Mouse (Mus musculus): ENCODE measurements around the gene Ank2. TPM values are rescaled to one million over a fixed set of nuclear protein-coding genes. Genes with fewer than 3 reads are reported as not detected.
"Not testable (repeated sequence)": the region's sequence is repeated elsewhere in the genome, so short reads cannot be mapped to it uniquely, and the experiment has no call there.

The Ank2 gene
- polyA plus RNA-seq, 1 experiment from 2014 or later = 0.46 TPM

DNA sequence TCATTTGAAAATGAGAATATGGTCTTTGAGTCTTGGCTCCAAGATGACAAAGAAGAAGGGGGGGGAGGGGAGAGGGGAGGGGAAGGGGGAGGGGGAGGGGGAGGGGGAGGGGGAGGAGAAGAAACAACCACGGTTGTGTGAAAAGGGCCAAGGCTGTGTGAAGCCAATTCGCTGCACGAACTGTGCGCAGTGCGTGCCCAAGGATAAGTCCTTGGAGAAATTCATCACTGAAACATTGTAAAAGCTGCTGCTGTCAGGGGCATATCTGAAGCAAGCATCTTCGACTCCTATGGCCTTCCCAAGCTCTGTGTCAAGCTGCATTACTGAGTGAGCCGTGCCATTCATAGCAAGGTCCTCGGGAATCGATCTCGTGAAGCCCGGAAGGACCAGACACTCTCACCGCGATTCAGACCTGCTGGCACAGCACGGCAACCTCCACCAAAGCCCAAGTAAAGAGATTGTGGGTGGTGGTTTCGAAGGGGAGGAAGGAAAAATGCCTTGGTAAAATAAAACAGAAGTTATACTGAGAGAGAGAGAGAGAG, 13.7 kb upstream of the Ank2 start:
- Histone ChIP-seq H3K27ac (no peak overlapping the region), H3K4me3 (ENCODE audit: inconsistent target) (no peak overlapping the region), H3K36me3 (ENCODE audit: inconsistent target) (no peaks in the 10 kb centered on the region), H3K79me2 (ENCODE audit: inconsistent target) (no peaks in the 10 kb centered on the region)
- 80% methylated on average over 14 of the region's 15 CpGs for whole genome bisulfite sequencing (ENCODE audit: missing documents)

DNA sequence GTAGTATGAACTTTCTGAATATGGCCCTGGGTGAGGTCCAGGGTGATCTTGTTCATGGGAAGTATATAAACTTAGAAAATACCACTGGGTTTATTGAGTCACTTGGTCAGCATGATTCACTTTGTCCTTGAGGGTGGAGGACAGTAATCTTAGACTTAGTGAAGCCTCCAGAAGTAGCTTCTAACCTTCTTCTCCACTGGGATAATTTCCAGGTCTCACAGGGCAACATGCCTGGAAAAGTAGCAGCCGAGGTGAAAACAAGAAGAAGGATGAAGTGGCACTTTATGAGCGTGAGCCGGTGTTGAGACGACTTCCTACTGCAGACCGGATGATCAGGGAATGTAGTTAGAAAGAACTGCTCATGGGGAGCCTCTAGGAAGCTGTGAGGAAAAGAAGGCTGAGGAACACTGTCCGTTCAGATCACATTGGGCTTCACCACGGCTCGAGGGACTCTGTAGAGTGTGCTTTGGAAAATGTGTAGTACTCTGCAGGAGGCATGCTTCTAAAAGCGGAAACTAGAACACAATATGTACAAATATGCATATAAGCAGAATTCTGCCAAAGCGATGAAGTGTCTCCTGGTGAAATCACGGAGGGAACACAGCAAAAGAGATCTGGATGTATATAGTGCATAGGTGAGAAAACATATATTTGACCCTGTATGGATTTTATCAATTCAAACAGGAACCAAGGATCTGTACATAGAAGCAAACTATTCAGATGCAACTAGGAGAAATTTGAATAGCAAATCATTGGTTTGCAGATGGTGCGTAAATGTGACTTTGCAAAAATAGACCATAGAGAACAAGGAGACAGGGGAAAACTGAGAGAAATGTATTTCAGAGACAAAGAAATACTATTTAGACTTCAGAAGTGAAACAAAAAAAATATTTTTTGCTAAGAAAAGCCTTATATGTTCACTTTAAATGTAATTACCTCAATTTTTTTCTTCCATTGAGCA, 12.9 kb upstream of the Ank2 start:
- no peaks in the 10 kb centered on the region for H3K79me2 ChIP-seq (ENCODE audit: inconsistent target)
- no peak overlapping the region for H3K4me3 ChIP-seq (ENCODE audit: inconsistent target)
- WGBS (ENCODE audit: missing documents) = 87% methylated on average over 12 of the region's 12 CpGs
- no peak overlapping the region for H3K27ac ChIP-seq
- no peaks in the 10 kb centered on the region for H3K36me3 ChIP-seq (ENCODE audit: inconsistent target)

DNA sequence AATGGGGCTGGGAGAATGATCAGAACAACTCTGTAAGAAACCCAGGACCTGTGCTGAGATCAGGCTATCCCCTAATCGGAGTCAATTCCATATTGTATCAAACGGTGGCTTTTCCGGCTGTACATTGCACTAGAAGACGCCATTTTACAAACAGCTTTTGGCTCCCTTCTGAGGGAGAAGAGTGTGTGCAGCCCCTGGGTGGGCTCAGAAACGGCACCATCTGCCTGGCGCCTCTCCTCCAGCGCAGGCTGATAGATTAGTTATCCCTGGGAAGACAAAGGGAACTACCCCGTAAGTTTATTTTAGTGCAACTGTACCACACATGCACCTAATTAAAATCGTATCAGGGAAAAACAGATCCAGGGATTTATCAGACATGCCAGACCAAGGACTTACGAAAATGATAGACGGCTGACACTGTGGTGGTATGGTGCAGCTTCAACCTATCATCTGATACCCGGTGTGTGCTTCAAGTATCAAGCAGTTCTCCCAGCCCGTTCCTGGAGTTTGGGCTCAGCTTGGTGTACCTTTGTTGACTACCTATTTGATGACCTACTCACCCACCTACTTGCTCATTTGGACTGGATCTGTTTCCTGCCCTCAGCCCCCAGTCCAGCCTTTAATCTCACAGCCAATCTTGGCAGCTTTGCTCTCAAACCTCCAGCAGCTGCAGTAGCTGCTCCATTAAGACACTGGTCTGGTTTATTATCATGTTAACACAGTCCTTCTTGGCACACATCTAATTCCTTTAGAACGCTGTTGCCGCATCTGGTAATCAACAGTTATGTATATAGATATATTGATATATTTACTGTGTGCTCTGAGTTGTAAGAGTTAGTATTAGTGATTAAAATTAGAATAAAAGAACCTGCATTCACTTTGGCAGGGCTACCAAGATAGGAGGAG, 9.0 kb upstream of the Ank2 start:
- Histone ChIP-seq H3K79me2 (ENCODE audit: inconsistent target) (no peaks in the 10 kb centered on the region), H3K36me3 (ENCODE audit: inconsistent target) (no peaks in the 10 kb centered on the region), H3K27ac (no peak overlapping the region), H3K4me3 (ENCODE audit: inconsistent target) (no peak overlapping the region)
- 94% methylated on average over 15 of the region's 15 CpGs for WGBS (ENCODE audit: missing documents)

DNA sequence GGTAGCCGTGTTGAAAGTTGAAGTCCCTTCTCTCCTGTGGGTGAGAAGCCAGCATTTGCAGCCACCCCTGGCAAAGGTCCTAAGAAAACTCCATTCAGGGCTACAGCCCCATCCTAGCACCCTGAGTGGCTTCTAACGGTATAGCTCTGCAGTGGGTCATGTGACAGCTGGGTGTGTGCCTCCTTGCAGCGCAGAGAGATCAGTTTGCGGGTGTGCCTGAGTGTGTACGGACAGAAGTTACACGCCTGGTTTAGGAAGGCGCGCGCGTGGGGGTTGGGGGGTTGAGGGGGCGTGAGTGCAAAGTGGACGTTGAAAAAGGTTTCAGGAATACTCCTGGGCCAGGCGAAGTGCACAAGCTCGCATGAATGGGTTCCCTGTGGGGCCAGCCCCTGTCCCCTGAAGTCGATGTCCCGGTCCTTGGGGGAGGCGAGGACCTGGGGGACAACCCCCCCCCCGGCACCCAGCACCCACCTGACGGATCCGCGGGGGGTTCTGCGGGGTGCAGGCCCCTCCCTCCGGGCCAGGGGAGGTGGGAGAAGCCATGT, 881 bp downstream of the Ank2 start:
- Histone ChIP-seq H3K4me3 (ENCODE audit: inconsistent target) (no peak overlapping the region), H3K27ac (no peak overlapping the region), H3K79me2 (ENCODE audit: inconsistent target) (no peaks in the 10 kb centered on the region), H3K36me3 (ENCODE audit: inconsistent target) (no peaks in the 10 kb centered on the region)
- 1% methylated on average over 22 of the region's 23 CpGs for WGBS (ENCODE audit: missing documents)

DNA sequence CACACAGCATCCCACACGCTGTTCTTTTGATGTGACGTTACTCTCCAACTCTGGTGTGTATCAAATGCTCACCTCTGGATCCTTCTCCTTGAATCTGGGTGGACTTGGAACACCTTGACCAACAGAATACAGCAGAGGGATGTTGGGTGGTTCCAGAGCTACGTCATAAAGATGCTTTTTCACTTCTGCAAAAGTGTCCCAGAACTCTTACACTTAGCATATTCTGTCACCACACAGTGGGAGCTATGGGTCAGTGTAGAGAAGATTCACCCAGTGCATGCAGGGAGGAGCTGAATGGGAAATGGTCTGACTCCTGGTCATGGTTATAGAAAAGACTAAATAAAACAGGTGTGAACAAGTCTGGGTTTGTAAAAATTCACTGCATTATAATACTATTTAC, 6.5 kb downstream of the Ank2 start:
- no peaks in the 10 kb centered on the region for H3K79me2 ChIP-seq (ENCODE audit: inconsistent target)
- no peaks in the 10 kb centered on the region for H3K36me3 ChIP-seq (ENCODE audit: inconsistent target)
- H3K27ac ChIP-seq = no peak overlapping the region
- no peak overlapping the region for H3K4me3 ChIP-seq (ENCODE audit: inconsistent target)
- 74% methylated on average over 3 of the region's 3 CpGs for WGBS (ENCODE audit: missing documents)

DNA sequence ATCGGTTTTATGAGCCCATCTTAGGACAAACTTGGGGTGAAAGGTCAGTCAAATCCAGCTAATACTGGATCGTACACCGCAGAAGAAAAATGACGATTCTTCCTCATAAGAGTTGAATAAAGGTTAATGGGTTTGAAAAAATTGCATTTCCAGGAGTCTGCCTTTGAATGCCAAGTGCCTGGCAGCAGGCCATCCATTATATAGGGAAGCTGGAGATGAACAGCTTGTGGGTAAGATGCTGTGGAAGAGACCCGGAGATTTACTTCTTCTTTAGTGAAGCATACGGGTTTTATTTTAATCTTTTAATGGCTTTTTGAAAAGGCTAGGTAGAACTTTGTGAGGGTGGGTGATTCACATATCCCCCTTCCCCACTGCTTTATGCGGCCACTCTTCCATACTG, 11.8 kb downstream of the Ank2 start:
- Histone ChIP-seq H3K4me3 (ENCODE audit: inconsistent target) (no peak overlapping the region), H3K36me3 (ENCODE audit: inconsistent target) (no peaks in the 10 kb centered on the region), H3K27ac (no peak overlapping the region), H3K79me2 (ENCODE audit: inconsistent target) (no peaks in the 10 kb centered on the region)
- 89% methylated on average over 7 of the region's 7 CpGs for WGBS (ENCODE audit: missing documents)

DNA sequence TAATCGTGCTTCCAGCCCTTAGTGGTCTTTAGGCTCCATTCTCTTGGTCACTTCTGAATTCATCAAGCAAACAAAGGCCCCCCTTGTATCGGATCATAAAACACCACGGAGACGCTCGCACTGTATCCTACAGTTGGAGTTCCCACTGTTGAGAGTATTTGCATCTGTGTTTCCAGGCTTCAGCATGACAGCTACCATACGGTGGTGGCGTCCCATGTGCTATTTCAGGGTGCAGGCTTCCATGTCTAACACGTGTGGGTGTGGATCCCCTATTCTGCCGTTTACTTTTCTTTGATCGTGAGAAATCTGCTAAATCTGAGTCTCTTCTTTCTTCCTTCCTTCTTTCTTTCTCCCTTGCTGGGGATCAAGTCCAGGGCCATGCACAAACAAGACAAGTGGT, 14.0 kb downstream of the Ank2 start:
- Histone ChIP-seq H3K79me2 (ENCODE audit: inconsistent target) (no peaks in the 10 kb centered on the region), H3K27ac (no peak overlapping the region), H3K36me3 (ENCODE audit: inconsistent target) (no peaks in the 10 kb centered on the region), H3K4me3 (ENCODE audit: inconsistent target) (no peak overlapping the region)
- WGBS (ENCODE audit: missing documents) = 89% methylated on average over 10 of the region's 10 CpGs

DNA sequence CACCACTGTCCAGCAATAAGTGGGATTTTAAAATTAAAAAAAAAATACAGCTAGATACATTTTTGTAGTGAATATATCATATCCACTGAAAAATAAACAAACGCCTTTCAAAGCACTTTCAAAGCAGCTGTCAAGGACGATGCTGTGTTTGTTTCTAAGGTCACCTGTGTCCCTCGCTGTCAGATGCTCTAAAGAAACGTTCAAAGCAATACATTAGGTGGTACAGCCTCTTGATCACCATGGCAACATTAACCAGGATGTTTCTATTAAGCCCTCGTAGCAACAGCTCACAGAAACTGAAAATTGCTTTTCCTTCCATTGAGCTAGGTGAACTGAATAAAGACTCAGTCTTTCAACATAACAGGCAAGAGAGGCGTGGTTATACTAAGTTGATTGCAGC, 17.5 kb downstream of the Ank2 start:
- 93% methylated on average over 6 of the region's 6 CpGs for WGBS (ENCODE audit: missing documents)
- H3K4me3 ChIP-seq (ENCODE audit: inconsistent target) = no peak overlapping the region
- no peaks in the 10 kb centered on the region for H3K79me2 ChIP-seq (ENCODE audit: inconsistent target)
- H3K36me3 ChIP-seq (ENCODE audit: inconsistent target) = no peaks in the 10 kb centered on the region
- no peak overlapping the region for H3K27ac ChIP-seq

DNA sequence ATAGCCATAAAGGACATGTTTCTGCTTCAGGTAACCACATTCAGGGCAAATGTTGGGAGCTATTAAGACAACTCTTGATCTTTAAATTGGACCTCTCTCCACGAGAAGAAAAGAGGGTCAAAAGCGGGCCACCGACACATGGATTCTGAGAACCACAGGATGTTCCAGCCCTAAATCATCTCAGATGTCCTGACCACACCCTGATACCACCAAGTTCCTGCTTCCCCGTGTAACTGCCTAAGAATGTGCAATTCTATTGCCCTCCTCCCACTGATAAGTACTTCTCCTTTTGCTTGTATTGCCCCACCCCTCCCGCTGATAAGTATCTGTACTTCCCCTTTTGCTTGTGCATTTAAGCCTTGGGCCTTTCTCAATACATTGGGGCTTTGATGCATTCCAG, 18.8 kb downstream of the Ank2 start:
- H3K36me3 ChIP-seq (ENCODE audit: inconsistent target); H3K27ac ChIP-seq; H3K4me3 ChIP-seq (ENCODE audit: inconsistent target); H3K79me2 ChIP-seq (ENCODE audit: inconsistent target): not testable (repeated sequence)
- 48% methylated on average over 4 of the region's 5 CpGs for WGBS (ENCODE audit: missing documents)

DNA sequence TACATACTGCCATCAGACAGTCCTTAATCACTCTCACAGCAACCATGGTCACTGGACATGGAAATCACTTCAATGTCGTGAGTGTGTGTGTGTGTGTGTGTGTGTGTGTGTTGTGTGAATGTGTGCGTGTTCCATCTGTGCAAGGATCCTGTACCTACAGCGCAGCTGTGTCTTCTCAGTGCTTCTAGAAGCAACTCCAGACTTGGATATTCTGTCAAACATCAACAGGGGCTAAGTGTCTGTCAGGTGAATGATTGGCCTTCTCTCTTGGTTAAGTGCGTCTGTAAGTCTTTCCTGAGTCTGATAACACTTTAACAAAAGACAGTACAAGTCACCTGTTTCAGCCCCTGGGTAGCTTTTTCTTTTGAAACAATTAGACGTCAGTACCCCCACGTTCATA, 25.0 kb downstream of the Ank2 start:
- Histone ChIP-seq H3K36me3 (ENCODE audit: inconsistent target) (no peaks in the 10 kb centered on the region), H3K4me3 (ENCODE audit: inconsistent target) (no peak overlapping the region), H3K79me2 (ENCODE audit: inconsistent target) (no peaks in the 10 kb centered on the region), H3K27ac (no peak overlapping the region)
- WGBS (ENCODE audit: missing documents) = 94% methylated on average over 6 of the region's 6 CpGs

DNA sequence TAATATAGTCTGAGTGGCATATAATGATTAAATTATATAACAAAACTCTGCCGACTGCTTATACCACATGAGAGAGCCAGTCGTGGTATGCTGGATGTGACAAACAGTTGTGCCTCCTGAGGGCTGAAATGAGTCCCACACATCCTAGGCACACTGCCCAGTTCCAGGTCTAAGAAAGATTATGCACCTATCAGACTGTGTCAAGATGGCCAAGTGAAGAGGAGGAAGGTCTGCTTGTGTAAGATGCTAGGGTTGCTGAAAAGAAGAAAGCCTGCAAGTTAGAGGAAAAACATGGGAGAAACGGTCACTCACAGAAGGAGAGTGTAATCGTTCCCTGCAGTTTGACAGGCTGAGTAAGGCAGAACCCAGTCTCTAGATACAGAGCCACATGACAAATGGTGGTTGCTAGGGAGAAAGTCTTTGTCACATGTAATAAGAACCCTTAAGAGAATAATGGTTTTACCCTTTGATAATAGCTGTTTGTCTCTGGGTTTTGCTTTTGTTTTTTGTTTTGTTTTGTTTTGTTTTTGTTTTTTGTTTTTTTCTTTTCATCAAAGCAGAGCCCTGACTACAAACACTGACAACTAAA, 29.9 kb downstream of the Ank2 start:
- H3K36me3 ChIP-seq (ENCODE audit: inconsistent target) = no peaks in the 10 kb centered on the region
- no peak overlapping the region for H3K27ac ChIP-seq
- WGBS (ENCODE audit: missing documents) = 83% methylated on average over 4 of the region's 4 CpGs

DNA sequence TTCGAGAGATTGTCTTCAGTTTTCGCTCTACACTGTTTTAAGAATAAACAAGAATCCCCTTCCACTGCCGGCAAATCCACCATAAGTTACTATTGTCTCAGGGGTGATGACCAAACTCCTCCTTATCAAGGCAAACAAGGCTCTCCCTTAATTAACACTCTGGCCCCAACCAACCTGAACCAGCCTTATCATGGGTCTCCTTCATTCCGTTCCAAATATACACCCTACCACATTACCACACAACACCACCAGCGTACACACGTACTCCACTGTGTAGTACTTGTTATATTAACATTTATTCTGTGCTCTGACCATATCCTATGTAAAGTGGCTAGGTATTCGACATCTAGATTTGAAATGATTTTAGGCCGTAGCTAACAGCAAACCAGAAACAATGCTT, 30.6 kb downstream of the Ank2 start:
- Histone ChIP-seq H3K4me3 (ENCODE audit: inconsistent target) (no peak overlapping the region), H3K27ac (no peak overlapping the region), H3K36me3 (ENCODE audit: inconsistent target) (no peaks in the 10 kb centered on the region), H3K79me2 (ENCODE audit: inconsistent target) (no peaks in the 10 kb centered on the region)
- WGBS (ENCODE audit: missing documents) = 95% methylated on average over 8 of the region's 8 CpGs

More for the DNA sequence above, 29.9 kb downstream of the Ank2 start:
- no peaks in the 10 kb centered on the region for H3K79me2 ChIP-seq (ENCODE audit: inconsistent target)
- H3K4me3 ChIP-seq (ENCODE audit: inconsistent target) = no peak overlapping the region

DNA sequence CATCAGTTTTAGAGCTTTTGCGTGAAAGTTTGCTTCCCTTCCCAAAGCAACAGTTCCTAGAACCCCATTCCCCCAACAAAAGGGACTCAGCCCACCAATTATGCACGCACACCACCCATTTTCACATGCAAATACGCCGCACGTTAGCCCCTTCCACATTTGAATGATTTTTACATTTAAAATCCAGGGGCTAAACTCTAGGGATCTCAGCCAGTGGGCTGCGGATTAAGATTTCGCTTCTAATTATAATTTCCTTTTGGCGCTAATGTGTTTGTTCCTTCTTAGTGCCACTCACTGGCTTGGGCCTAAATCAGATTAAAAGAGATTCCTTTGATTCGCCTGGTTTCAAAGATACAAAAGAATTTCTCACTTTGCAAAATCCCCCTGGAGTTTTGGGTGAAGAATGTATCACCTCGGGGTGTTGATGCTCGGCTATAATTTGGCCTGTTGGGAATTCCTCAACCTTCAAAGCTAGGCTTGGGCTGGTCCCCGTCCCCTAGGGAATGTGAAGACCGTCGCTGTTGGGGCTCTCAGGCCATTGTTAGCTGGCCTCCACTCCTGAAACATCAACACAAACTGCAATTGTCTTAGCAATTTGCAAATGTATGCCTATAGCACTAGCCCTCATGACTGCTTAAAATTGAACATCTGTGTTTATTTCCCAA, 35.2 kb downstream of the Ank2 start:
- Histone ChIP-seq H3K27ac (no peak overlapping the region), H3K79me2 (ENCODE audit: inconsistent target) (no peaks in the 10 kb centered on the region), H3K4me3 (ENCODE audit: inconsistent target) (no peak overlapping the region), H3K36me3 (ENCODE audit: inconsistent target) (no peaks in the 10 kb centered on the region)
- WGBS (ENCODE audit: missing documents) = 91% methylated on average over 14 of the region's 14 CpGs

DNA sequence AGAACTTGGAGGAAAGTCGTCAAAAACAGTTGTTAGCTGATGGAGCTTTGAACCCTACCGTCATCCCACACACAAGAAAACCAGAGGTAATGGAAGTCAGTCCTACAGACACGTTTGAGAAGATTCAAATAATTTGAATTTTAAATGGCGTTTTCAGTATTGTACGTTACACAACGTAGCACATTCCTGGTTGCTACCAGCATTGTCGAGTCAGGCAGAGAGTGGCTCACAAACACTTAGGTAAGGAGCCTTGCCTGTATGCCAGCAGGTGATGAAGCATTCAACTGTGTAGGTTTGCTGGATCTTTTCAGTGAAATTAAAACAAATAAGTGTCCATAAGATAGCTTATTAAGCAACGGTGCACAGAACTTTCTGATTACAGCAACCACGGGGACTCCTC, 36.0 kb downstream of the Ank2 start:
- Histone ChIP-seq H3K4me3 (ENCODE audit: inconsistent target) (no peak overlapping the region), H3K27ac (no peak overlapping the region), H3K79me2 (ENCODE audit: inconsistent target) (no peaks in the 10 kb centered on the region), H3K36me3 (ENCODE audit: inconsistent target) (no peaks in the 10 kb centered on the region)
- 83% methylated on average over 9 of the region's 9 CpGs for WGBS (ENCODE audit: missing documents)
